Mouse (Mus musculus) forelimb bud, embryonic 11.5 days (tissue): ENCODE data around the gene Slc39a10.
"Not testable (repeated sequence)": the region's sequence is repeated elsewhere in the genome, so short reads cannot be mapped to it uniquely, and the experiment has no call there.

Experiments
- DNase-seq: peaks from one replicate; pipeline ENCODE4 v3.0.0-alpha.2; 2012; ENCODE audit warnings: low read depth, low spot score

Gene Slc39a10

DNA sequence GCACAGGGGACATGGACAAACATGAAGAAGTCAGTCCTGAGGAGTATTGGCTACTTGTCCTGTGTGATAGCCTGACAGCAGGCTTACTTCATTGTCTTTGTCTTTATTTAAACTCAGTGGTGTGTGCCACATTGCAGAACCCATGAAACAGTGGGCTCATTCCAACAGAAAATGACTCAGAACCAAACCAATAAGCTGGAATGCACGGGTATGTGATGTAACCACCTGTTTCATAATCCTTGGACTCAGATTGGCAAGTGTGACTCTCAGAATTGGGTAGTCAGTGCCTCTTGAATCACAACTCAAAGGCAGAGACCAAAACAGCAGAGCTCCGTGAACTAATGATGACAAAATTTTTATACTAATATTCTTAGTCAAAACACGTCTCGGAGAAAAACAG, 110.4 kb downstream of the Slc39a10 start:
- DNase-seq, result not testable (repeated sequence)

DNA sequence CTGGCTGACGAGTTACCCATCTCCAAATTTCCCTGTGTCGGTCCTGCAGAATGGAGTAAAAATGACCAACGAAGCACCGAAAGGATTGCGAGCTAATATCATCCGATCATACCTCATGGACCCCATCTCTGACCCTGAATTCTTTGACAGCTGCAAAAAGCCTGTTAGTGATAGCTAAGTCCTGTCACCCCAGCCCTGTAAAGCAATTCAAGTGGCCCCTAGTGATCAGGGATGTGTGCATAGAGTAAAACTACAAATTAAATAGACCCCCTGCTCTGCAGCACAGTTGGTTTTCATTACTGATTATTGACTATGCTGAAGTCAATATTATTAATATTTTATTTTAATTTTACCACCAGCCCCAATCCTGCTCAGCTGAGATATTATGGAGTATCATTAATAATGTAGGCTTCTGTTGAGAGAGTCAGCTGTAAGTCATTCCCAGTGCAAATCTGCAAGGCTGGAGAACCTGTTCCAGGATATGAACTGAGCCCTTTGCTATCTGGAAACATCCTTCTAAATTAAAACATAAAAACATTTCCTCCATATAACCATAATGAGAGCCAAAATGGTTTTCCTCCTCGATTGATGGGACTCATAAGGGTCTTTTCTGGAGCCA, 122.5 kb downstream of the Slc39a10 start:
- not testable (repeated sequence) for DNase-seq

DNA sequence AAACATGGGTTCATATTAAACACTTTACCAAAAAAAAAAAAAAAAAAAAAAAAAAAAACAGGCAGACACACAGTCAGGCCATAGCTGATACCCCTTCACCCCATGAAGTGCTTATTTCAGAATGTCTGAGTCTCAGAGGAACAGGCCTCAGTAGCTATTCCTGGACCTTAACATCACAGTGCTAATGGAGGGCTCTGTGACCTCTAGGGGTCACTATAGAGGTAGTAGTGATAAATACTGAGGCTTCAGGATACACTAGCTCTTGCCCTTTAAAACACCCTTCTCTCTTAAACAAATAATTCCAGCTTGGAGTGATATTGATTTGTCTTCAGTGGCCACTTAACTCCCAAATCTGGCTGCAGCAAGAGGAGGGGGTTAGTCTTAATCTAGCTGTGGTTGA, 123.3 kb downstream of the Slc39a10 start:
- not testable (repeated sequence) for DNase-seq

DNA sequence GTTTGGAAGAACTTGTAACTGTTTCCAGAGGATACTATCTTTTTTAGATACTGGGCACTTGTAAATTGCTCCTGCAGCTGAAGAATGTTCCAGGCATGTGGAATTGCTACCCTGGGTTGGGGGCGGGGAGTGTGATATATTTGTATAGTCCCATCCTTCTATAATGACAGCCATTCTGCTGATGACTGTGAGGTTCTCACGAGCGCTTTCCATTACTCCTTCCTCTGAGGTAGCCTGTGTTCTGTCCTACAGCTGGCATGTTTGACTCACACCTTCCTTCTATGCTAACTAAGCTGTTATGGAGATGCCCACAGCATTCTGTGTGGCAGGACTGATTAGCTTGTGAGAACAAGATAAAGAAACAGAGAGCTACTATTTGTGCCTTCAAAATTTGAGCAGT, 128.1 kb downstream of the Slc39a10 start:
- DNase-seq, result not testable (repeated sequence)
